Mouse (Mus musculus) ovary, adult 18-20 months (tissue): ENCODE results near the gene Sprn.

Experiments used
- DNase-seq: peaks from one replicate; pipeline ENCODE4 v3.0.0; 2022; ENCODE audit warnings: low spot score, mixed read lengths

Gene Sprn

DNA sequence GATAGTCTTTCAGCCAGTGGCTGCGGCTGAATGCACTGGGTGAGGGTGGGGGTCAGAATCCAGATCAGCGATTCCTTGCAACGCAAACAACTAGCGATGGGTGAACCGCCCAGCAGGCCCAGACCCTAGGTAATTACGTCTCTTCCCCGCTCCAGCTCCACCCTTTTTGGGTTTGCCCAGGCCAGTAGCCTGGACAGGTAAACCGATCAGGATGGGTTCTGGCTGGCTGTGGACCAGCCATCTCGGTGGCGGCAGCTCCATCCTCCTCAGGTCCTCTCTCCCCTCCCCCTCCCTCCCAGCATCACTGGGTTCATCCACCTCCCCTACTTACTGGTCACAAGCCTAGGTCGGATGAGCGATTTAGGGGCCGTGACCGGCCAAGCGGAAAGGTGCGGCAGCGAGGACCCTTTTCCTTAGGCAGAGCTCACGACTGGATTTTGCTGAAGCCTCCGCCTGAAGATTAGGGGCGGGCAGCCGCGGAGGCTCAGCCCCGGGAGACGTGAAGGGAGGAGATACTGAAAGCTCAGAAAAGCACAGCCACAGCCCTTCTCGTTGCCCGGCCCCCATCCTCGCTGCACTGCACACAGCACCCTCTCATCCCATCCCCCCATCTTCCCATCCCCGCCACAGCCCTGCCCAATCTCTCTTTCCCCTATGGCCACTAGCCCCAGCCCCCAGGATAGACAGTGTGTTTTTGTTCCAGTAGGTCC is at the start of gene Sprn:
Sprn (minus strand) TSS at position 660 of the 710 bp plus-strand sequence.
- DNase-seq = no peak

DNA sequence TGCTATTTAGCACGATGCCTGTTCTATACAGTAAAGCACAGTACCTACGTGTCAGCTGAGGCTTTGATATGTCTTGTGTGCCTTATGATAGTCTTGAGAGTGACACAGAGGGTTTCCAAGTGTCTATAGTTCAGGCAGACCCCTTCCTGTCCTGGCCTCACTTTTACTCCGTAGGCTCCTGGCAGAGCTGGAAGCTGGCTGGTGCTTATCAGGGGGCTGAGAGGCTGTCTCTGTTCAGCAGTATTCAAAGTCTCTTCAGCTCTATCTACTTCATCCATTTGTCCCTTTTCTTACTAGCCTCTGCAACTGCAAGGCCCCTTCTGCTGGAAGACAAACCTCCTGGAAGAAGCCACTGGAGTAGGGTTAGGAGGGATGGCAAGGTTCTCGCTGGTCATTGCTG is 46.4 kb upstream of the Sprn start:
- DNase-seq = no peak

DNA sequence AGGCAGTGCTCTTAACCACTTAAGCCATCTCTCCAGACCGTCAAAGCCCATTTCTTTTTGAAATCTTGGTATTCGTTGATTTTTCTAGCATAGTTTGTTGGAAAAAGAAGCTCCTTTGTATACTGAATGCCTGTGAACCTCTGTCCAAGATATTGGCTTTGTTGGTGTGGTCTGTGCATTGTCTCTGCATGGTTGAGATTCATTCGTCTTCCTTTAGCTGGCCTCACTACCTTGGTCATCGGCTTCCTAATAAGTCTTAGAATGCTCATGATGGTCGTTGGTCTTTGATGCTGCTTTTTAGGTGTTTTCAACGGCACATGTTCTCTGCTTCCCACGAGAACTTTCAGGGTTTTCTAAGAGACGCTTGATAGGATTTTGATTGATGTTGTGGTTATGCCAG is 41.3 kb upstream of the Sprn start:
- DNase-seq = no peak

DNA sequence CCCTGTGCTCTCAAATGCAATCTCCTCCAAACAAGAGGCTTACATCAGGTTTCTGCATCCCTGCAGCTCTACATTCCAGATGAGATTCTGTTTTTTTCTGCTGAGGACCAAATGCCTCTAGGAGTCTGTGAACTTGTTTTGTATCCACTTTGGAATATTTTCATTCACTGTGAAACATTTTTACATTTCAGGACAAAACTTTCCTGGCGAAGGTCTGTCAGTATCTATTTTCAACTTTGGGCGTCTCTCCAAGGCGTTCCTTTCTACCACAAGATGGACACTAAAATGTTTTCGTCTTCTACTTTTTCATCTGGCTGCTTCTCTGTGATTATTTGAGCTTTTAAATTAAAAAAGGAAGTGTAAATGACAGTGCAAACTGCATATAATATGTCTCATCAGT is 39.4 kb upstream of the Sprn start:
- no peak for DNase-seq

DNA sequence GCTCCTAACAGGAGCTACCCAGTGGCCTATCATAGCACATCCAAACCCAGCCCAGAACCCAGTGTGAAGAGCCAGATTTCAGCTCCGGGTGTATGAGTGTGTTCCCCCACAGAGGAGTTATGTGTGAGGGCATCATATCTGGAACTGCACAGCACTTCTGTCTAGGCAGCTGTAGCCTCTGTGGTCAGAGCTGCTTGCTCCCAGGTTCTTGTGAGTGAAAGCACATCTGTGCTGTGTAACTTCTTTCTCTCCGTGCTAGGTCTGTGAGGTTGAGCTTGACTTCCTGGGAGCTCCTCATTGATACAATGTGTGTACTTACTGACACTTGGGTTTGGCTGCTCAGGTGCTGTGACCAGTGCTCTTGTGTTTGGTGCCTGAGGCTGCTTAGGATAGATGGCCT is 38.2 kb upstream of the Sprn start:
- DNase-seq = no peak

DNA sequence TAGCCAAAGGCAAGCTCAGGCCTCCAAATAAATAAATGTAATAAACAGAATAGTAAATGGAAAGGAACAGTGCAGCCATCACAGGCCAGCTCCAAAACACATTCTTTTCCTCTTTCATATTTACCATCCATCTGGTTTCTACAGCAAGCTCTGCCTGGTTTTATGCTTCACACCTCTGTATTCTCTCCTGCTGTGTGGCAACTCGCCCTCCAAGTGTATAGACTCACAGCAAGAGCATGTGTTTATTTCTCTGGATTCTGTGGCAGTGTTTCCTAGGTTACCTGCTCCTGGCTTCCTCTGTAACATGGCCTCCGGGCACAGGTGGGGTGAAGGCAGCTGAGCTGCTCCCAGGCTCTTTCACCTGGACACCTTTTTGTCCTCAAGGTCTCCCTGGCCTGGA is 37.8 kb upstream of the Sprn start:
- DNase-seq = no peak

DNA sequence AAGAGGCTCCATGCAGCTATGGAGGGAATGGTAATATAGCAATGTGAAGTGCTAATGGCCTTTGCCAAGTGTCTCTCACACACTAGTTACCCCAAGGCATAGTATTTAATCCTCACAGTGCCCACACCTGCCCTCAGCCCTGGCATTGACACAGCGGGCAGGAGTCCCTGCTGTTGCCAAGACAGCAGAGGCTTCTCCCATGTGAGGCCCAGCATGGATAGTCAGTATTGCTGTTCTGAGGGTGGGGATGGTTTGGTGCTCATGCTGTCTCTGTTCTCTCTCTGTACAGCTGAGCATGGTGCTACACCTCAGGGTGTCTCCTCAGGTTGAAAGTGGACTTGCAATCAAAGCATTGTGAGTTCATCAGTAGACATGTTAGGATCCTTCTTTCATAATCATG is 35.8 kb upstream of the Sprn start:
- DNase-seq = no peak

DNA sequence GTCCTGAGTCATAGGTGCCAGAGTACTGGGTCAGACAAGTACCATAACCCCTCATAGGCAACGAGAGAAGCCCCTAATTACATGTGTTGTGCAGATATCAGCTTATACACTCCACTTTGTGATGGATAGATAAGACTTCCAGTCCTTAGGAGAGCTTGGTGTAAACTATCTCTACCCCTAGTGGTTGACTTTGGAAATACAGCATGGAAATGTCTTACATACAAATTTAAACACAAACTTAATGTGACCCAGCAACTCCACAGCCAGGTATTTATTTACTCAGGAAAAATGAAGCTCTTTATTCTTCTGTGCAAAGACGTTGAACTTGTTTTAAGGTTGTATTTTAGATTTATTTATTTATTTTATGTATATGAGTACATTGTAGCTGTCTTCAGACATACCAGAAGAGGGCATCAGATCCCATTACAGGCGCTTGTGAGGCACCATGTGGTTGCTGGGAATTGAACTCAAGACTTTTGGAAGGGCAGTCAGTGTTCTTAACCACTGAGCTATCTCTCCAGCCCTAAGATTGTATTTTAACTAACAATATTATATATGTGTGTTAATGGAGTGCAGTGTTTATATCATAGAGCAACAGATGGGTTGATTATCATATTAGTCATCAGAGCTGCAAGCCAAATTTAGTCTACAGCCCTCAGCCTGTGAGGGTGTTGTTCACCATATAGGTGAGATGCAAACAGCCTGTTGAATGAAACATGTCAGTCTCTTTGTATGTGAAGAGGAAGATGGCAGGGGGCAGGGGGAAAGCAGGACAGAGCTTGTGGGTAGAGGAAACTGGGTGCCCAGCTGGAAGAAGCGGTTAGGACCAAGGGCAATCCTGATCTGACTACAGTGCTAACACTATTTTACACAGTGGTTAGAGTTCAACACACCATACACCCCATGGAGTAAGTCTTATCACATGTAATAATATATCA is 34.0 kb upstream of the Sprn start:
- DNase-seq = no peak

DNA sequence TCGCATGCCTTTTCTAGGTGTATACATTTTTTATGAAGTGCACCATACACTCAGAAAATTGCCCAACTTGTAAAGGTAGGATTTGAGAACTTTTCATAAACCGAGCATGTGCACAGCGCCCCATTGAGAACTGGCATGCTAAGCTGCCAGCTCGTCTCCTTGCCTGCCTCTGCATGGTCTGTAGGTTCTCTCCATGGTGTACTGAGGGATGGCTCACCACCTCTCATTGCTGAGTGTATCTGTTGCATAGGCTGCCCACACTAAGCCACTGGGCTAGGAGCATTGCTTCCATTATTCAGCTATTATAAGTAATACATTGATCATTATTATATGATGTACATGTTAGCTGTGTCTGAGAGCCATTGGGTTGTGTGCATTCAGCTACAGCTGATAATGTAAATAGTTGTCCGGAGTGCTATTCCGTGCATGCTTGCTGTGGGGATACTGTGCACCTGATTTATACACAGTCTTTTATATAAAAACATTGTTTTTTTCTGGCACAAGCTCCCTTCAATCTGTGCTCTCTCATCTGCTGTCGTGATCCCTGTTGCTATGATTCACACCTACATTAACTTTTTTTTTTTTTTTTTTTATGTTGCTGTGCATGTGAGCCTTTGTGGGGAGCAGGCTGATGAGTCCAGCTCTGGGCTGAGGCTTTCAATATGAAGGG is 33.2 kb upstream of the Sprn start:
- no peak for DNase-seq

DNA sequence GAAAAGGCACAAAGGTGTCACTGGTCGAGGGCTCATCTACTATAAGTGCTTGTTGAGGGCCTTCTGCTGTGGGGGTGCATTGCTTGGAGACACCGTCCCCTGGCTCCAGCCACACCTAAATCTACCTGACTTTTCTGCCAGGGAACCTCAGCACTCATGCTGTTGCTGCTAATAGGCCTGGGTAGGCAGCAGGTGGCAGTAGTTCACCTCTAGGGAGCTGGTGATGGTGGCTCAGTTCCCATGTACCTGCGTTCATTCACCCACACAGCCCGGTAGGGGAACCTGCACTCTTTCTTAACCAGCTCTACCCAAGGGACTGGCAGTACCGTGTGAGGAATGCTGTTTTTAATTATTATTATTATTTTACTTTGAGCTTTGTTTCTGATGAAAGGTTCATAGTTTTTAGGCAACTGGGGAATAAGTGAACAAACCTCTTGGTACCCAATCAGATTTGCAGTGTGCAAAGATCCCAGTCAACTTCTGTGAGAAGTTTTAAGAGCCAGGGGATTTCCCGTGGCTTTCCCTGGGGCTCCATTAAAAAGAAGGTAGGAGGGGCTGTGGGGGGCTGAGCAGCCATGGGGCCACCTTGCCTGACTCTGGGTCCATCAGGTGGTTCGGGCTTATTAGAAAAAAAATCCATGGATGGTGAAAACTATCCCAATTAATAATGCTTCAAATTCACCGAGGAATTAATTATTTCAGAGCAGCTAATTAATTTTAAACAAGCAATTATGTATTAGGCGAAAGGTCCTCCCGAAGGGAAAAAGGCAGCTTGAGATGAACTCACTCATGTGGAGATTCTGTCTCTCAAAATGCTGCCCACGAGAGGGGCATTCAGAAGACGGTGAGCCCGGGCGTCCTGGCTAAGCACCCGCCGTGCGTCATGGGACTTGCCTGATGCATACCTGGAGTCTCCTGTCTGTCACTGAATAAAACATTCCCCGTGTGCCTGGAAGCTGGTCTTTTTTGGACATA is 32.3 kb upstream of the Sprn start:
- DNase-seq = no peak

DNA sequence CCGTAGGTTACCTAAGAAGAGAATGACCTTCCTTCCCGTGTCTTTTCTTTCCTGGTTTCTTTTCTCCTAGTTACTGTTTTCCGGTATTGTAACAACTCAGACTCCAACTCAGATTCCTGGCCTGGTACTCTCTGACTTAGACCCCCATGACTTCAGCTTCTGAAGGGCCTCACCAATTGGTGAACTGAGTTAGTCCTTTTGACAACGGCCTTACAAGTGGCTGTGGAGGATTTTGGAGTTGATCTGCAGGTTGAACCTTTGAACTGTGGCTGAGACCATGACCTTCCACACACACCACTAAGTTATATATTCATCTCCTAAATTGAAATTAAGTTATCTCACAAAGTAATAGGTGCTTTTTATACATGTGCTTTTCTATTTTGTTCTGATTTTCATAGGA is 29.5 kb upstream of the Sprn start:
- no peak for DNase-seq

DNA sequence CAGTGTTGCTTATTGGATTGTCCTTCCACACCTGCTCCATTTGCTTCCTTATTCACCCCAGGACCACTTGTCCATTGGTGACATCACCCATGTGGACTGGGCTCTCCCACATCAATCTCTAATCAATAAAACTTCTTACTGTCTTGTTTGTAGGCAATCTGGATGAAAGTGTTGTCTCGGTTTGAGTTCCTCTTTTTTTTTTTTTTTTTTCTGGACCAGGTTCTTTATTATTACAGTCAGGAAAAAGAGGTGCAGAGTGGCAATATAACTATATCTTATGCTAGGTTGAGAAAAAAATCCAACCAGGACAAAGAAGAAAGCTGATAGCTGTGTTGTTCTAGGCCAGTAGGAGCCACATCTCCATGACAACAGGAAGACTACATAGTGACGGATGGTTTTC is 26.0 kb upstream of the Sprn start:
- no peak for DNase-seq

DNA sequence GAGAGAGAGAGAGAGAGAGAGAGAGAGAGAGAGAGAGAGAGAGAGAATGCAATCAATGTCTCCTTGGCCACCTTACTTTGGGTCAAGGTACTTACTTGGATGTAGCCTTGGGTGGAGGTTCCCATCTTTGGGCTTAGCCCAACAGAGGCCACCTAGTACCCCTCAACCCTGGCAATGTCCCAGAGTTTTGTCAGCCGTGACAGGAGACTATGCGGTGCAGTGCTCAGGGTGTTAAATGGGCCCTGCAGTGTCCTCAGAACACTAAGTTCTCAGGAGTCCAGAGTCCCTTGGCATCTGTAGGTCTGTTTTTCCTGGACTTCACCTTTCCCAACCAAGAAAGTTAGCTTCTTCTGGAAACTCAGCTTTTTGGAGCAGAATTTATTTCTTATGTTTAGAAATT is 24.5 kb upstream of the Sprn start:
- no peak for DNase-seq

DNA sequence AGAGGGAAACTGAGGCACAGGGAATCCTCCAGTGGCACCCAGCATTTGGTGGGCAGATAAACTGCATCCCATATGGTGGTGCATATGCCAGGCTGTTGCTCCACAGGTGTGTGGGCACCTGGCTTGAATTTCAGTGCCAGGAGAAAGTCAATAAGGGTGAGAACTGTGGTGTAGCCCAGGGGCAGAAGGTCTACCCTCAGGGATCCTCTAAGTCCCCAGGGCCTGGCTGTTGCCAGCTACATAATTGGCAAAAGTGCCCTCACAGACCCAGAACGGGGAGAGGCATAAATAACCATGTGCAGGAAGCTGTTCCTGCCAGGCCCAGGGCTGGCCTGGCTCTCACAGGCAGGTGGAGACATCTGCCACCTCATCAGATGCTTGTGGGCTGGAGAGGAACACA is 18.3 kb upstream of the Sprn start, which contains the start of gene Olfr523:
Olfr523 (plus strand) TSS at position 282 of the 400 bp plus-strand sequence.
- DNase-seq = no peak

DNA sequence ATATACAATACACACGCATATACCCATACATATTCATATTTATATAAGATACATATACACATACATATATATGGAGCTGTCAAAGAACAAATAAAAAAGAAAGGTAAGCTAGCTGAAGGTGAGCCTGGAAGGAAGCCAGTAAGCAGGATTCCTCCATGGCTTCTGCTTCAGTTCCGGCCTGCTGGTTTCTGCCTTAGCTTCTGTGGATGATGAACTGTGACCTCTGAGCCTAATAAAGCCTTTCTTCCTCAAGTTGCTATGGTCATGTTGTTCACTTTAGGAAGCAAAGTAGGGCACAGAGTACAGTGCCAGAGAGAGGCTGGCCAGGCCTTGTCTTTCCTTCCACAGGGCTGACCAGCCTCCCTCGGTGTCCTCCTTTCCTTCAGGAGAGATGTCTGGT is 16.2 kb upstream of the Sprn start:
- DNase-seq = no peak

DNA sequence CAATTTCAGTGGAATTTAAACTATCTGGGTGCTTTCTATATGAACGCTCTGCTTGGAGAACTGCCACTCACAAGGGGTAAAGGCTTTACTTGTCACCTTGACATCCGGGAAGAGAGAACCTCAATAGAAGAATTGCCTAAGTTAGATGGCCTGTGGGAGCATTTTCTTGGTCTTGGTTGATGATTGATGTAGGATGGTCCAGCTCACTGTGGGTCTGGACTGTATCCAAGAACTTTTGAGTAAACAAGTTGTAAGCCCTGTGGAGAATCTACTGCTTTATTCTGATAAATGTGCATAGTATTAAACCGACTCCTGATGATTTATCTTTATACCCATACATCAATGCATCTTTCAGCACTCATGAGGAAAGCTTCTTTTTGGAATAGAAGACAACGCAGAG is 14.7 kb upstream of the Sprn start:
- no peak for DNase-seq

DNA sequence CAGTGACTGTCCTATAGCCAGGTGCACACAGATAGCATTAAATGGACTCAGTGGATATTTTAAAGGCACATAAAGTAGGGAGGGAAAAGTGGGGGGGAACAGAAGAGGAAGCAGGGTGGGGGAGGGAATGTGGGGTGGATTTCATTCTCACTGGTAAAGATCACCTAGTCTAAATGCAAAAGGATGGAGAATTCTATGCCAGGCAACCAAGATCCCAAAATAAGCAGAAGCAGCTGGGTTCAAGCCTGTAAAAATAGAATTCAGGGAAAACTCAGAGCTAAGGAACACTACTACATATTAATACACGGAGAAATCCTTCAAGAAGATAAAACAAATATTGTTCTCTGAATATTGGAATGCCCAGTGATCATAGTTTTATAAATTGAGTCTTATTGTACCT is 13.3 kb upstream of the Sprn start:
- DNase-seq = no peak

DNA sequence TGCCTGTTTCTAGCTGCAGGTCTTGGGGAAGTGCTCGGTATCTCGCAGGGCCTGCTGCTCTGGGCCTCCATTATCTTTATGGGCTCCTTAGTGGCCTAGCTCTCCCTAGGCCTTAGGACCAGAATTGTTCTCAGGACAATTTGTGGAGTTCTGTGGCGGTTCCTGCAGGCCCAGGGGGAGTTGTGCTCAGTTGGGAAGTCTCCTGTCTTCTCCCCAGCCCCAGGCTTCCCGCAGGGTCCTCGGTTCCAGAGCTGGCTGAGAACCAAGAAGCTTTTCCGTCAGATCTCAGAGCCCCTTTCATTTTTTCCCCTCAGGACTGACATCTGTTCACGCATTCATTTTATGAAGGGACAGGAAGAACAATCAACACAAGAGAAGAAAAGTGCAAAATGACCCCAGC is 10.0 kb upstream of the Sprn start, which contains the start of gene Olfr522:
Olfr522 (minus strand) TSS at position 101 of the 400 bp plus-strand sequence.
- no peak for DNase-seq

DNA sequence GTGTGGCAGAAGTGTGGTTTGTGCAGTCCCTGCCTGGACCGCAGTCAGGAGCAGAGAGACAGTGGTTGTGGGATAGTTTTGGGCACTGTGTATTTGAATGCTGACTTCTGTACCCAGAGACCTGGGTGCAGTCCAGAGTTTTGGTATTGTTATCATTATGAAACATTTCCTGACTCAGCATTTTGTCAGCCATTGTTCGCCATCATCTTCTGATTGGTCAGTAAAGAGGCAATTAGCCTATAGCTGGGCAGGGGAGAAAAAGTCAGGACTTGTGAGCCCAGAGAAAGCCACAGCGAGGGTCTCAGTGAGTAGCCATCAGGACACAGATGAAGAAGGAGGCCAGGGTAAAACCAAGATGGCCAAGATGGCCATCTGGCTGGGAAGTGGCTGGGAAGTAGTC is 5.7 kb upstream of the Sprn start:
- no peak for DNase-seq

DNA sequence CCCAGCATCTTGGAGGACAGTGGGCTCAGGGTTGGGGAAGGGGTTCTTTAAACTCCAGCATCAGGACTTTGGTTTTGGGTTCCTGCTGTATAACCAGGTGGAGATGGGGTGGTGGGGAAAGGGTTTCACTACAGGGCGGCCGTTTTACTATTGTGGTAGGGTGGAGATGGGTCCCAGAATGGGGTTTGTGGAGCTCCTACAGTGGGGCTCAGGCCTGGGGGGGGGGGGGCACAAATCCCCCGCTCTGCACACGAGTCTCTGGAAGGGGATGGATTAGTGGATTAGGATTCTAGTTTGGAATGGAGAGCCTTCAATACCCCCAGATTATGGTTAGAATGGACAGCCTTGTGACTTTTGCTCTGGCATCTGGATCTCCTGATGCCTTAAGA is 854 bp downstream of the Sprn start:
- no peak for DNase-seq

DNA sequence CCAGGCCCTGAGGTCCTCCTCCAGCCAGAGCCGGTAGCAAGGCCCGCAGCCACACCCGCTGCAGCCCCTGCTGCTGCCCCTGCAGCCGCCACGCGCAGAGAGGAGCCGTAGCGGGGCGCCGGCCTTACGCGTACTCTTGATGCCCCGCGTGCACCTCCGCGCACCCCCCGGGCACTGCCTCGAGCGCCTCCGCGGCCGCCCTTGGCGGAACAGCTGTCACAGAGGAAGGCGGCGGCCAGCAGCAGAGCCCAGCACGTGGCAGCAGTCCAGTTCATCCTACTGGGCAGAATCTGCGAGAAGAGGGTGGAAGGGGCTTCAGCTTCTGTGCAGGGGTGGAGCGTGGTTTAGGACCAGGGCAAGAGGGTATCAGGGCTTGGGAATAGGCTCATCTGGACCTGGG is 1.3 kb downstream of the Sprn start:
- DNase-seq = no peak

DNA sequence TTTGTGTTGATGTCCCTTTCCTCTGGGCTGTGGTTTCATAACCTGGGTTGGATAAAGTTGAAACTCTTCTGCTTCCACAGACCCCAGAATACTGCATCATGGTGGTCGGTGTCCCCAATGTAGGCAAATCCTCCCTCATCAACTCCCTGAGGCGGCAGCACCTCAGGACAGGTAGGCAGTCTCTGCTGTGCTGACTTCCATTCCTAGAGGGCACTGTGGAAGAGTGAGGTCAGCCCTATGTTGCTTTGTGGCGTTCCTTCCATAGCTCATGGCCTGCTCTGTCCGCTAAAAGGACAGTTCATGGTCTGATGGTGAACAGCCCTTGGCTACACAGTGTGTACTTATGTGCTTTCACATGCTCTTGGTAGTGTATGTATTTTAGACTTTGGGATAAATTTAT is 10.1 kb downstream of the Sprn start:
- no peak for DNase-seq
